Mouse (Mus musculus): Measurements from ENCODE around the gene Zbtb16. TPM values are rescaled to one million over a fixed set of nuclear protein-coding genes. Genes with fewer than 3 reads are reported as not detected.

Gene Zbtb16
- polyA plus RNA-seq, 1 experiment: not detected

DNA sequence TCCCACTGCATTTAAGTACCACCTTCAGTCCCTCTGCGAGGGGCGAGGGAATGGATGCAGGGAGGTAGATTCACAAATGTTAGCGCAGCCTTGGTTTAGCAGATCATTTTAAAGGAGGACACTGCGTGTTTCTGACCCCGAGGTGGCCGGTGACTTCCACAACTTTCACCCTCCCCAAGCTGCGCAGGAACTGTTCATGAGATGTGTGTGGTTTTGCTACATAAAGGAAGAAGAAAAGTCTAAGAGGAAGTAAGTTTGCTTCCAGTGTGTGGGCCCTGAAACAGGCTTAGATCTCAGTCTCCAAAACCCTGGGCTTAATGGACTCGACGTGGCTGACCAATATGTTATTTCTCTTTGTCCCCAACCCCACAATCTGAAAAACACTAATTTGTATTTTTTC, 14.6 kb downstream of the Zbtb16 start:
- WGBS: 85% methylated on average over 9 of the region's 9 CpGs
- H3K4me3 ChIP-seq (ENCODE audit: insufficient read depth, low read depth, low read length): no peak overlapping the region
- TF ChIP-seq CTCF (IDR thresholded peaks at IDR 0.05; ENCODE audit: insufficient read depth, low read depth, low read length) (no peak), POLR2A (IDR thresholded peaks at IDR 0.05; ENCODE audit: insufficient read depth, low read depth, low read length) (no peak)
- H3K27ac ChIP-seq (ENCODE audit: insufficient read depth, low read depth, low read length): no peak overlapping the region
- peaks cover 38% of the 10 kb centered on the region for H3K4me1 ChIP-seq (ENCODE audit: control insufficient read depth, insufficient read depth, low read length)

DNA sequence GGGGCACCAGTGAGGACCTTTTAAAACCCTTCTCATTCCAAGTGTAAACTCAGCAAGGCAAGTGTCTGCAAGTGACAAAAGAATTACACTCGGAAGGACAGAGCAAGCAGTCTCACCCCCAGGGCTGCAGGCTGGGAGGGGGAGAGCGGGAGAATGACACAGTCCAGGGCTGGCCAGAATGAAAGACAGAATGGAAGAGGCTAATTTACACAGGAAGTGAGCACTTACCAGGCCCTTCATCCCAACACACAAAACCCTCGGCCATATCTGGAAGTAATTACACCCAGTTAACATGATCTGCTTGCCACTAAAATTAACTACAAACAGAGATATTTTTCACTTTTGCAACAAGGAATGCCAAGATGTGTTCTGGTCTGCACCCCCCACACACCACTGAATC, 15.2 kb downstream of the Zbtb16 start:
- 56% methylated on average over 3 of the region's 3 CpGs for WGBS
- TF ChIP-seq POLR2A (IDR thresholded peaks at IDR 0.05; ENCODE audit: insufficient read depth, low read depth, low read length) (no peak), CTCF (IDR thresholded peaks at IDR 0.05; ENCODE audit: insufficient read depth, low read depth, low read length) (no peak)
- no peak overlapping the region for H3K27ac ChIP-seq (ENCODE audit: insufficient read depth, low read depth, low read length)
- H3K4me3 ChIP-seq (ENCODE audit: insufficient read depth, low read depth, low read length): no peak overlapping the region
- peaks cover 40% of the 10 kb centered on the region for H3K4me1 ChIP-seq (ENCODE audit: control insufficient read depth, insufficient read depth, low read length)

DNA sequence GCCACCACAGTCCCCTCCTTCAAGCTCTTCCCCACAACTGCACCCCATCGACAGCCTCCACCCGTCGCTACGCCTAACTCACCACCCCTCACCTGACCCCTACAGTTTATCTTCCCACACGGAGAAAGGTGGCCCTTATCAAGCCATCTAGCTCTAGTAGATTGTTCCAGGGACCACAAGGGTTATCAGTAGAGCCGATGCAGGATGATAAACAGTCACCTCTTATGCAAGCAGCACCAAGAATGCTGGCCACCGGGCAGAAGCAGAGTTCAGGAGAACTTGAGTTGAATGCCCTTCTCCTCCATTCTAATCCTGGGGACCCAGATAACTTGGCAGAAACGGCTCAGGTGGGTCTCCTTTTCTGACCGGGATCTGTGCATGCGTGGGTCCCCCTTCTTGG, 16.3 kb downstream of the Zbtb16 start:
- Histone ChIP-seq H3K27ac (ENCODE audit: insufficient read depth, low read depth, low read length) (no peak overlapping the region), H3K4me3 (ENCODE audit: insufficient read depth, low read depth, low read length) (no peak overlapping the region), H3K4me1 (ENCODE audit: control insufficient read depth, insufficient read depth, low read length) (peaks cover 39% of the 10 kb centered on the region)
- TF ChIP-seq CTCF (IDR thresholded peaks at IDR 0.05; ENCODE audit: insufficient read depth, low read depth, low read length): no peak
- no peak for TF ChIP-seq POLR2A (IDR thresholded peaks at IDR 0.05; ENCODE audit: insufficient read depth, low read depth, low read length)
- 93% methylated on average over 10 of the region's 10 CpGs for WGBS

DNA sequence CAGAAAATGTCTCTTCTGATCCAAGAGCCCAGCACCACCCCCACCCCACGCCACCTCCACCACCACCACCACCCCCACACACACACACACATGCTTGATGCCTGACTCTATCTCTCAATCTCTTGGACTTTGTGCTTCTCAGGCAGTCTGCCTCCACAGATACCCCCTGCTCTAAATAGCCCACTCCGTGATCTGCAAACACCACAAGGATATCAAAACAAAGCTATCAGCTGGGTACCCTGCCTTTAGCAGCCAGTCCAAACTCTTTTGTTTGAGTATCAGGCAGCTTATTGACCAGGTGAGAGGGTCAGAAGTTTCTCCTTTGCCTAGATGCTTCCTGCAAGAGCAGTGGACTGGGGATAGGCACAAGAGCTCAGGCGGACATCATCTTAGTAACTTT, 16.9 kb downstream of the Zbtb16 start:
- H3K4me3 ChIP-seq (ENCODE audit: insufficient read depth, low read depth, low read length): no peak overlapping the region
- no peak for TF ChIP-seq POLR2A (IDR thresholded peaks at IDR 0.05; ENCODE audit: insufficient read depth, low read depth, low read length)
- no peak overlapping the region for H3K27ac ChIP-seq (ENCODE audit: insufficient read depth, low read depth, low read length)
- 93% methylated on average over 3 of the region's 3 CpGs for WGBS
- H3K4me1 ChIP-seq (ENCODE audit: control insufficient read depth, insufficient read depth, low read length): peaks cover 34% of the 10 kb centered on the region

DNA sequence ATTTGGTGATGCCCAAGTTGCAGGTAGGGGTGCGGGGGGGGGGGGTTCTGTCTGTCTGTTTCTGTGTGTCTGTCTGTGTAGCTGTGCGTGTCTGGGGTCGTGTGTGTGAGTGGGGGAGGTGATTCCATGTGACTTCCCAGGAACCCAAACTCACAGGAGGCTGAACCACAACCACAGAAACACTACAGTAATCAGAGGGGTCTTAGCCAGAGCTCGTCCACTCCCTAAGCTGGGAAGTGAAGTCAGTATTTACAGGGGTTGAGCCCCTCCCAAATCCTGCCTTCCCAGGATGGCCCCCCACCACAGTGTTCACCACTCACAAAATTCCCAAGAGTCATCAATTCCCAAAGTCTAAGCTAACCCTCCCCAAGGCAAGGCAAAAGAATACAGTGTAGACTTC, 18.1 kb downstream of the Zbtb16 start:
- Histone ChIP-seq H3K27ac (ENCODE audit: insufficient read depth, low read depth, low read length) (no peak overlapping the region), H3K4me3 (ENCODE audit: insufficient read depth, low read depth, low read length) (no peak overlapping the region), H3K4me1 (ENCODE audit: control insufficient read depth, insufficient read depth, low read length) (peaks cover 32% of the 10 kb centered on the region)
- 79% methylated on average over 4 of the region's 4 CpGs for WGBS
- TF ChIP-seq POLR2A (IDR thresholded peaks at IDR 0.05; ENCODE audit: insufficient read depth, low read depth, low read length): no peak
- no peak for TF ChIP-seq CTCF (IDR thresholded peaks at IDR 0.05; ENCODE audit: insufficient read depth, low read depth, low read length)

DNA sequence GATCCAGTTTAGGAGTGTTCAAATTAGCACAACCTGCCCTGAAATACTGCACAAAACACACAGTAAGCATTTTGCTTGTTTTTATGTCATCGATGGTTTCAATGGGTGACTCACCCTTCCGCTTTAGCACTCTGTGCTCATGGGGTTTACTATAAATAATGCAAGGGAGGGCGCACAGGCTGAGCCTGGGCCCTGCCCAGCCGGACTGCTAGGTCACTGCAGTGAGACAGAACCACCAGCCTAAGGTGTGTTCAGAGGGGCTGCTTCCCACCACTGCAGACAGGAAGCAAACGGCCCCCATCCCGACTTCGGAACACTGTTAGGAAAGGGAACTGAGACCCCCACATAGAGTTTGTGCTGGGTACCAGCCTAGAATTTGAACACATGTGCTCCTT, 18.6 kb downstream of the Zbtb16 start:
- H3K27ac ChIP-seq (ENCODE audit: insufficient read depth, low read depth, low read length): no peak overlapping the region
- TF ChIP-seq POLR2A (IDR thresholded peaks at IDR 0.05; ENCODE audit: insufficient read depth, low read depth, low read length): no peak
- no peak for TF ChIP-seq CTCF (IDR thresholded peaks at IDR 0.05; ENCODE audit: insufficient read depth, low read depth, low read length)
- WGBS: 55% methylated on average over 7 of the region's 7 CpGs
- peaks cover 29% of the 10 kb centered on the region for H3K4me1 ChIP-seq (ENCODE audit: control insufficient read depth, insufficient read depth, low read length)
- H3K4me3 ChIP-seq (ENCODE audit: insufficient read depth, low read depth, low read length): no peak overlapping the region

DNA sequence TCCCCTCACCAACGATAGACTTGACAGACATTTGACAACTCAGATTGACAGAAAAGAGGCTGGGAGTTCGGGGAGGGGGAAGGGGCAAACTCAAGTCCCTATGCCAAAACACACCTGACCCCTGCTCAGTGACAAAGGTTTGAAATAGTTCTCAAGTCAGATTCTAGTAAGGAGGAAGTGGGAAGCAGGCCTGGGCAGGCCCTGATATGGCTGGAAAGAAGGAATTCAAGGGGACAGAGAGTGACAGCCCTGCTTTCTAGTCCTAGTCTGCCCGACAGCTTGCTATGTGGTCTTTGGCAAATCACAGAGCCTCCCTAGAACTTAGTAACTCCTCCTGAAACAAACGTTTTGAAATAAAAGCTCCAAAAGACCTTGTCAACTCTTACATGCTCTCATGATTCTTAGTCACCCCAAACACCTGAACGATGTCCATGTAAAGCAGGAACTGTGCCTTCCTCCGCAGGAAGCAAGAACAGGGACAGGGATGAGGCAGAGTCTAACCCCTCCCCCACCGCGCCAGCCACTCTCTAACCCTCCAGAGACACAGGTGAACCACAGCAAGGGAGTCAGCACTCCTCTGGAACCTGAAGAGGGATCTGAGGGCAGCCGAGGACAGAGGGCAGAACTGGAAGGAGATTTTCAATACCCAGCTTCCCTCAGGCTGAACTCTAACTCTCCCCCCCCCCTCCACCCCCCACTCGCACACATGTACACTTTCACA, 19.2 kb downstream of the Zbtb16 start:
- no peak for TF ChIP-seq CTCF (IDR thresholded peaks at IDR 0.05; ENCODE audit: insufficient read depth, low read depth, low read length)
- Histone ChIP-seq H3K4me3 (ENCODE audit: insufficient read depth, low read depth, low read length) (no peak overlapping the region), H3K4me1 (ENCODE audit: control insufficient read depth, insufficient read depth, low read length) (peaks cover 26% of the 10 kb centered on the region), H3K27ac (ENCODE audit: insufficient read depth, low read depth, low read length) (no peak overlapping the region)
- 57% methylated on average over 10 of the region's 10 CpGs for WGBS

DNA sequence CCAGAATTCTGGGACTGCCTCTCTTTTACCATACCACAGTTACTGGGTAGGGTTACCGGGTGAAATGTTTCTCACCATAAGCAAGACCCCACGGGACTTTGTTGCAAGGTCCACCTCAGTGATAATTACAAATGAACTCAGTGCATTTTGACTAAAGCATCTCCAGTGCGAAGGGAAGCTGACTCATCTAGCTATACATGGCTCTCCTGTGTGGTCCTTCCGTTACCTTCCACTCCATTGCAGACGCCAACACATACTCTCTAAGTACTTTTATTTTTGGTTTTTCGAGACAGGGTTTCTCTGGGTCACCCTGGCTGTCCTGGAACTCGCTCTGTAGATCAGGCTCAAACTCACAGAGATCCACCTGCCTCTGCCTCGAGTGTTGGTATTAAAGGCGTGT, 19.9 kb downstream of the Zbtb16 start:
- Histone ChIP-seq H3K4me3 (ENCODE audit: insufficient read depth, low read depth, low read length) (no peak overlapping the region), H3K27ac (ENCODE audit: insufficient read depth, low read depth, low read length) (no peak overlapping the region), H3K4me1 (ENCODE audit: control insufficient read depth, insufficient read depth, low read length) (peaks cover 22% of the 10 kb centered on the region)
- 78% methylated on average over 9 of the region's 9 CpGs for WGBS
- TF ChIP-seq CTCF (IDR thresholded peaks at IDR 0.05; ENCODE audit: insufficient read depth, low read depth, low read length) (no peak), POLR2A (IDR thresholded peaks at IDR 0.05; ENCODE audit: insufficient read depth, low read depth, low read length) (no peak)

DNA sequence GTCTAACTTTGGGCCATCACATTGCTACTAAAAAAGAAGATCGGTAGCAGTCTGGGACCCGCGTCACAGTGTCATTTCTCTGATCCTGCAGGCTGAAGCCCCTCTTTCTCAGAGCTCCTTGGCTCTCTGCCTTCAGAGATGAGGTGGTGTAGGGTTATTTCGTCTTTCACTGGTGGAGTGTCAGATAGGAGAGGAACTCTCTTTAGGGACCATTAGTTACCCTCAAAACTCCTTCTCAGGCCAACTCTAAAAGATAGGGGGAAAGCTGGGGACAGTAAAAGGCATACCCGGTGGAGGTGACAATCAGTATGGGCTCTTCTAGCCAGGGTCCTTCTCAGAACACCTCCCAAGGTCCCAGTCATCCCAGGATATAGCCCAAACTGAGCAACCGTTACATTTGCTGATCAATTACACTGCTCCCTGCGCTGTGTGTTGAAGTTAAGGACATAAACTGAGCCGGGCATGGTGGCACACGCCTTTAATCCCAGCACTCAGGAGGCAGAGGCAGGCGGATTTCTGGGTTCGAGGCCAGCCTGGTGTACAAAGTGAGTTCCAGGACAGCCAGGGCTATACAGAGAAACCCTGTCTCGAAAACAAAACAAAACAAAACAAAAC, 21.0 kb downstream of the Zbtb16 start:
- TF ChIP-seq POLR2A (IDR thresholded peaks at IDR 0.05; ENCODE audit: insufficient read depth, low read depth, low read length) (no peak), CTCF (IDR thresholded peaks at IDR 0.05; ENCODE audit: insufficient read depth, low read depth, low read length) (no peak)
- Histone ChIP-seq H3K4me1 (ENCODE audit: control insufficient read depth, insufficient read depth, low read length) (peaks cover 19% of the 10 kb centered on the region), H3K4me3 (ENCODE audit: insufficient read depth, low read depth, low read length) (no peak overlapping the region), H3K27ac (ENCODE audit: insufficient read depth, low read depth, low read length) (no peak overlapping the region)
- WGBS: 87% methylated on average over 12 of the region's 12 CpGs

Measured in olfactory bulb, adult 2 months (tissue).